Mouse (Mus musculus): ENCODE measurements around the gene Tex19.1.

GRCm38 (mm10) chr11:121111601-121112000 is 34.3 kb upstream of the Tex19.1 start:
- no peak for TF ChIP-seq CTCF (conservative IDR thresholded peaks at IDR 0.05; ENCODE audit: insufficient read depth, insufficient read length, low read depth, low read length)
- no peak for TF ChIP-seq POLR2A (IDR thresholded peaks at IDR 0.05; ENCODE audit: low read depth, low read length)

Data from kidney, adult 2 months (tissue).